Mouse (Mus musculus) erythroblast, embryonic 14.5 days (primary cell): ENCODE results near the gene Hc.

Source experiments
- GATA1 ChIP-seq: IDR thresholded peaks from 2 replicates; pipeline ENCODE4 v1.6.1; 2012; ENCODE audit warnings: low read length, inconsistent platforms, mixed read lengths
- TAL1 ChIP-seq: IDR thresholded peaks from 3 replicates; pipeline ENCODE4 v1.6.1; 2012; ENCODE audit warnings: low read length, inconsistent platforms, mixed read lengths

GRCm38 (mm10) chr2:35021806-35022205 is 39.4 kb downstream of the Hc start:
- TF ChIP-seq GATA1 (no peak), TAL1 (no peak)
